Mouse (Mus musculus): ENCODE measurements at regions not wholly inside any gene's neighbourhood (a gene's known extent, or its start where the extent isn't known, plus 50 kb on each side); places are given as distances from the start of the nearest gene placed in this dataset.

- no peak for DNase-seq (ENCODE audit: low read depth)
Measured at GRCm38 (mm10) chr13:52048777-52049176, 202.3 kb downstream of the Gadd45g start.

DNA sequence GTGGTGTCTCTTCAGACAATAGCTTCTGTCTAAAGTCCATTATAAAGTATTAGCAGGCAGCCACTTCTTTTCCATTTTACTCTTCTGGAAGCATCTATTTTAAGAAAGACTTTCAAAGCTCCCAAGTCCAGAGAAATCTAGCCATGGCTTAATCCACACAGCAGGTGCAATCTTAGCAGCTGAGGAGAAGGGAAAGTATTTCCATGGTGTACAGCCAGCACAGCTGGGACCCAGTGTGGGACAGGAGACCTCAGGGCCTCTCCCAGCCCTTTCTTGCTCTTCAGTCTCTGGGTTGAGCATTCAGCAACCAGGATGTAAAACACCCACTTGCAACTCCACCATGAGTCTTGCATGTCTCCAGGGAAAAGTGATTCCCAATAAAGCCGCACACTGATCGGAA is 202.8 kb downstream of the Gadd45g start:
- no peak for DNase-seq (ENCODE audit: low read depth)

DNA sequence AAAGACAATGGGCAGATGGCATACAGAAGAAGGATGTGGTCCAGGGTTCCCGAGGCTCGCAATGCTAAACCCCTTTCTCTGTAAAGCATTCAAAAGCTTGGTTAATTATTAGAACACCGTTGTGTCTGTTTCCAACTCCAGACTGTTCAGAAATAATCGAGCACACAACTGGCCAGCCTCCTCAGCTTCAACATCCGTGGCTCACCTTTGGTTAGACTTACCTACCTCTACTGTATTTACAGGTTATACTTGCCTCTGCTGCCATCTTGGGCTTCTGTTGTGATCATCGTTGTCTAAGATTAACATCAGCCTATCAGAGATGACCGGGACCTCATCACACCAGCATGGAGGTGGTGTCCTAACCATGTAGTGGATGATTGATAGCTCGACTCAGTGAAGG is 209.3 kb downstream of the Gadd45g start:
- DNase-seq (ENCODE audit: low read depth), result no peak

DNA sequence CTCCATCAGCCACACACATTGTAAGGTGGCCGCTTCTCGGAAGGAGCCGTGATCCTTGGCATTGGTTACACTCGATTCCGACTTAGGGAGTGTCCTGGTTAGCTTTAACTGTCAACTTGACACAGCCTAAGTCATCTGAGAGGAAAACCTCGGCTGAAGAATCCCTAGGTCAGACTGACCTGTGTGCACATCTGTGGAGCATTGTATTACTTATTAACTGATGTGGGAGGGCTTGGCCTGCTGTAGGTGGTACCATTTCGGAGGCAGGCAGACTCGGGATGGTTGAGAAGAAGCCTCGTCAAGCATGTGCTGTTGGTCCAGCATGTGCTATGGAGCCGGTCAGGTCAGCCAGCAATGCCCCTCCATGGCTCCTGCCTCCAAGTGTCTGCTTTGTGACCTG is 211.0 kb downstream of the Gadd45g start:
- no peak for DNase-seq (ENCODE audit: low read depth)

DNA sequence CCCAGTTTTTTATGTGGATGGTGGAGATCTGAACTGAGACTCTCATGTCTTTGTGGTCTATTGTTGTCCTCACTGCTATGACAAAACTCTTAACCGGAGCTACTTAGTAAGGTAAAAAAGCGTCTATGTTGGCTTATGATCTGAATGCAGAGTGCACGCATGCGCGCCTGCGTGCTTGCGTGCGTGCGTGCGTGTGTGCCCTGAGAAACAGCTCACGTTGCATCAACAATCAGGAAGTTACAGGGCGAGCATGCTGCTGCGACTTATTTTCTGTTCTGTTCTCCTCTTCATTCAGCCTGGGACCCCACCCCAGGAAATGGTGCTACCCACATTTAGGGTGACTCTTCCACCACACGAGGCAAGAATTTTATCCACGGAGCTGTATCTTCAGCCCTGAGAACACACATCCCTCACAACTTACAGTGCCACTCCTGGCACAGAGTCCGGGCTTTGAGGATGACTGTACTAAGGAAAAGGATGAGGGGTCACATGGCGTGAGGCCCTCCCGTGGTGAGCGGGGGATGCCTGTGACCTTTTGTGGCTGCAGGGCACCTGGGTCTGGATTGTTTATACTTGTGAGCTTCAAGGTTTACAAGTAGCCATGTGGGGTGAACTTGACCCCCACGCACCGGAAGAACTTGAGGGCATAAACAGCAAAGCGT is 213.4 kb downstream of the Gadd45g start:
- DNase-seq (ENCODE audit: low read depth), result no peak

DNA sequence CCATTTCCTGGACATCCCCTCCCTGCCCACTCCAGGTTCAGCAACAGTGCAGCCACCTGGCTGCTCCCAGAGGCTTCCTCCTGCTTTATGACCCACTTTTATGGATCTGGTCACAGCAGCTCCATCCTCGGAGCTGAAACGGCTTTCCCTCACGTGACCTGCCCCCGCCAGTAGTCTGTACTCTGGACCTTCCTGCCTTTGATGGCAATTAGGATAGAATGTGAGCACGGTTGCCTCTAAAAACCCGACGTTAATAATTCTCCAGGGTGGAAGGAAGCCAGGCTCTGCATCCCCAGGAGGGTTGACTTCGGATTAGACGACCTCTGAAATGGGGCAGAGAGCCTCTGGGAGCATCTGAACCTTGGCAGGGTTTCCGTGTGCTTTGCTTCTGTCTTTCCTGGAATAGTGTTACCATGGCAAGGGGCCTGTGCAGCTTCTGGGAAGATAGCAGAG is 214.0 kb downstream of the Gadd45g start:
- DNase-seq (ENCODE audit: low read depth), result no peak

- peak; percentile 51 for DNase-seq (ENCODE audit: low read depth)
Measured at GRCm38 (mm10) chr13:52061454-52061853, 215.0 kb downstream of the Gadd45g start.

DNA sequence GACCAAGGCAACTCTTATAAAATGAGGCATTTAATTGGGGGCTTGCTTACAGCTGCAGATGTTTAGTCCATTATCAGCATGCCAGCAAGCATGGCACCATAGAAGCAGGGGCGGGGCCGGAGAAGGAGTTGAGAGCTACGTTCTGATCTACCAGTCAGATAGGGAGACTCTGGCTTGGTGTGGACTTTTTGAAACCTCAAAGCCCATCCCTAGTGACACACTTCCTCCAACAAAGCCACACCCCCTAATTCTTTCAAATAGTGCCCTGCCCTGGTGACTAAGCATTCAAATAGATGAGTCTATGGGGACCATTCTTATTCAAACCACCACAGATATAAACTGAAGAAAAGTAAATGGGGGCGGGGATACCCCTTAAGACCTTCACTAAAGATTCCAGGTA is 215.4 kb downstream of the Gadd45g start:
- peak; percentile 70 for DNase-seq (ENCODE audit: low read depth)

GRCm38 (mm10) chr13:52062576-52062975 is 216.1 kb downstream of the Gadd45g start:
- DNase-seq (ENCODE audit: low read depth), result no peak

DNA sequence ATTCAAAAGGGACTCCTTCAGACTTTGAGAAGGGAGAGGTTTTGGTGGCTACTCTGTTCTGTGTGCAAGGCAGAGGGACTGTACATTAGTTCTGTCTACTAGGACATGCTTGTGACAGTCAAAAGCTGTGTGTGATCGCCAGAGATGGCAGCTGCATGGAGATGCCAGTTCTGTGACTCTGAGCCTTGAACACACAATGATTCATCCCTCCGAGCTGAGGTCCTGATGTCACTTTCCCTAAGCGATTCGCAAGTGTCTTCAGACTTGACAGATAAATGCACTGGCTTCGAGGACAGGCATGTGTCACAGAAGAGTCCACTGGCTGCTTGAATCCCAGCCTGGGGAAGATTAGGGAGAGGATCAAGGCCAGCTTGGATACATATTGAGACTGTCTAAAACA is 218.8 kb downstream of the Gadd45g start:
- DNase-seq (ENCODE audit: low read depth), result no peak

DNA sequence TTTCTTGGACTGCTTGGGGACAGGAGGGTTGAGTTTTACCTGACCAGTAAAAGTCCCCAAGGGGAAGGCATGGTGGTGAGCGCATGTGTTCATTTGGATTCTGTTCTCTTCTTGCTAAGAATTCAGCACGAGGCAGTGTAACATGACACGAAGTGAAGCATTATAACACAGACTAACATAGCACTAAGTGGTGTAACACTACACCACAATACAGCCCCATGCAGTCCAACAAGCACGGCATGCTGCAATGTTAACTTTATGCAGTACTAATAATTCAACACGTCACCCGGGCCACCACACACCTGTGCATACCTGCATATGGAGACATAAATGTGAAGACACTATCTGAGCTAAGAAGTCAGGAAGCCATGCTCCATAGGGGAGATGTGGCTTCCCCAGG is 219.2 kb downstream of the Gadd45g start:
- no peak for DNase-seq (ENCODE audit: low read depth)

GRCm38 (mm10) chr13:52067048-52067447 is 220.6 kb downstream of the Gadd45g start:
- no peak for DNase-seq (ENCODE audit: low read depth)

- DNase-seq (ENCODE audit: low read depth), result no peak
Measured at GRCm38 (mm10) chr13:52068886-52069439, 222.5 kb downstream of the Gadd45g start.

- no peak for DNase-seq (ENCODE audit: low read depth)
Measured at GRCm38 (mm10) chr13:52069714-52070113, 223.2 kb downstream of the Gadd45g start.

- DNase-seq (ENCODE audit: low read depth), result no peak
Measured at GRCm38 (mm10) chr13:52070731-52071663, 224.5 kb downstream of the Gadd45g start.

- DNase-seq (ENCODE audit: low read depth), result no peak
Measured at GRCm38 (mm10) chr13:52077616-52078015, 231.1 kb downstream of the Gadd45g start.

- DNase-seq (ENCODE audit: low read depth), result peak; percentile 70
Measured at GRCm38 (mm10) chr13:52078561-52078960, 232.1 kb downstream of the Gadd45g start.

GRCm38 (mm10) chr13:52079678-52080246 is 233.3 kb downstream of the Gadd45g start:
- DNase-seq (ENCODE audit: low read depth), result no peak

DNA sequence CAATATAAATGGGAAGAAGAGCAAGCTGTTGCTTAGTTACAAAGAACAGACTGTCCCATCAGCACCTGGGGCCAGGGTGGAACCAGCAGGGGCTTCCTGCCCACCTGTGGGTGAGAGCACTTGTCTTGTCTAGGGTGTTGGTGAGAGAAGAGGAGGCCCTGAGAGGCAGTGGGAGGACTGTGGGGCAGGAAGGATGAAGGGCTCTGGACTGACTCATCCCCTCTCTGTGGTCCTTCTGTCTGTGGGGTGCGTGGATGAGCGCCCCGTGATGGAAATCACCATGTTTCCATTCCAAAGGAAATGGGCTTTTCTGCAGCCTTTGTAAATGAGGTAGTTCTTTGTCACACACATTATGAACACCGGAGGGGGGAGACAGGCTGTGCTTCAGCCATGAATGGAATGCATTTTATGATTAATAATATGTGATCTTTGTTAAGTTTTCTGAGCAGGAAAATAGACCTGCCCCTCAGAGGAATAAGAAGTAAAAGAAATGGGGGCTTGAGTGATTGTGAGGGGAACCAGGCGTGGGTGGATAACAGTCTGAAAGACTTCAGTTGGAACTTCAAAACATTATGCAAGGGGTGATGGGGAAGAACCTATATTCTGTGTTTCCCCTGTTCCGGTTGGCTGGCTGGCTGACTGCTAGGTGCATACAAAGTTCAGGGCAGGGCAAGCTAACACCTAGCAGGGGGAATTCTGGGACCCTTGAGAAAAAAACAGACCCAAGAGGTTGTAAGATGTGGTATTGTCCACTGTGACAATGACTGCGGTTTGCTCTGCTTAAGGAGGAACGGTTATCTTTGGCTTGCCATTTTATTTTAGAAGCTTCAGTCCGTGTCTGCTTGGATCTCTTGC is 237.3 kb downstream of the Gadd45g start:
- DNase-seq (ENCODE audit: low read depth), result no peak

GRCm38 (mm10) chr13:52085110-52085509 is 238.6 kb downstream of the Gadd45g start:
- peak; percentile 70 for DNase-seq (ENCODE audit: low read depth)

GRCm38 (mm10) chr13:52088319-52088718 is 241.8 kb downstream of the Gadd45g start:
- DNase-seq (ENCODE audit: low read depth), result no peak

DNA sequence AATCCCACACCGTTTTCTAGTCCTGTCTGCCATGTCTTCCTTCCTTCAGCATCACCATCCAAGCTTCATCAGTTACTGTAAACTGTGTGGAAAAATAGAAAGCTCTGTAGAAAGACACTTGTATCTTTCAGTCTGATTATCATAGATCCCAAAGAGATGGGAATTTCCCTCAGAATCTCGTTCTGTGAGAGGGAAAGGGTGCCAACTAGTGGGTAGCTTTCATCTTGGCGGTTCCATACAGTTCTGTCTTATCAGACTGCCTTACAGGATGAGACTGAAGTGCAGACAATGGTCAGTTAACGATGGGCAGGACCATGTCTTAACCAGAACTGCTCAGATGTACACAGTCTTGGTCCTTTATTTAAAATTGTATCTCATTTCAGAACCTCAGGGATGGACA is 243.9 kb downstream of the Gadd45g start:
- DNase-seq (ENCODE audit: low read depth), result no peak

Data from 416B (cell line).